Mouse (Mus musculus) C2C12 (cell line): Measurements from ENCODE around the gene Adss.

Experiments used
- CEBPB ChIP-seq: IDR thresholded peaks from one replicate; pipeline ENCODE4 v1.6.1; 2011; ENCODE audit warnings: low read depth, mild to moderate bottlenecking, control low read depth, moderate library complexity
- CTCF ChIP-seq: IDR thresholded peaks from one replicate; pipeline ENCODE4 v1.5.1; 2011; ENCODE audit not compliant: control insufficient read depth, insufficient read depth, insufficient read length
- MAX ChIP-seq: IDR thresholded peaks from one replicate; pipeline ENCODE4 v1.6.1; 2011; ENCODE audit warnings: mild to moderate bottlenecking, control low read depth
- MYOG ChIP-seq: IDR thresholded peaks from one replicate; pipeline ENCODE4 v1.6.1; 2011; ENCODE audit not compliant: control insufficient read depth, insufficient read length; ENCODE audit errors: extremely low read depth
- USF1 ChIP-seq: IDR thresholded peaks from one replicate; pipeline ENCODE4 v1.6.1; 2011; ENCODE audit warnings: low read depth, mild to moderate bottlenecking, control low read depth, moderate library complexity

DNA sequence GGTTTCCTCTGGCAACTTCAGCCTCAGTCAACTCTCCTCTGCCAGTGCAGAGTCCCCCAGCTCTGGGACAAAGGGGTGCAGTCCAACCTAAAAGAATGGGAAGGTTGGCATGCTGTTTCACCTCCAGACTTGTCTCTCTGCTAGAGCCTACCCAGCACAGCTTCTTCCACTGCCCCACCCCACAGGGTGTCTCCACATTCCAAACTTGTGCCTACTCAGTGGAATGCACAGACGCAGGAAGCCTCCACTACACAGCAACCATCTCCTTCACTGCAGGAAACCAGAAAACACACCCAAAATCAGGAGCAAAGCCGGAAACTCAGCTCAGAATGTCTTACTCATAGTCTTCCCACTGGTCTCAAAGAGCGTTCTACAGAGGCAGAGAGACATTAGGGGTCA is 77.3 kb downstream of the Adss start:
- TF ChIP-seq CEBPB (no peak), CTCF (no peak), USF1 (no peak), MAX (peak; percentile 24), MYOG (no peak)
